Mouse (Mus musculus): ENCODE results near the gene Rpp25l. TPM values are rescaled to one million over a fixed set of nuclear protein-coding genes. Genes with fewer than 3 reads are reported as not detected.

Gene Rpp25l
- 41.9 and 43.9 TPM in 2 replicates for polyA plus RNA-seq (2015; fragmentation: Nextera tagmentation; extraction: Ambion mirVana)

GRCm38 (mm10) chr4:41713197-41714067 is at the start of gene Rpp25l:
Rpp25l (minus strand) TSS chr4:41713534.

GRCm38 (mm10) chr4:41755338-41756305 is 42.3 kb upstream of the Rpp25l start, which contains the start of gene Sigmar1:
Sigmar1 (minus strand) TSS chr4:41756157.

GRCm38 (mm10) chr4:41754797-41755337 is 41.5 kb upstream of the Rpp25l start, which contains the start of gene Galt:
Galt (plus strand) TSS chr4:41755228.

GRCm38 (mm10) chr4:41731052-41731765 is 17.9 kb upstream of the Rpp25l start, which contains the start of gene Arid3c:
Arid3c (minus strand) TSS chr4:41731142.

GRCm38 (mm10) chr4:41722918-41723351 is 9.6 kb upstream of the Rpp25l start, which contains the start of gene Dctn3:
Dctn3 (minus strand) TSS chr4:41723170.

GRCm38 (mm10) chr4:41699783-41700182 is 13.6 kb downstream of the Rpp25l start, which contains the start of gene Il11ra1:
Il11ra1 (plus strand) TSS chr4:41699989.

GRCm38 (mm10) chr4:41696930-41697841 is 16.1 kb downstream of the Rpp25l start, which contains the start of gene Cntfr:
Cntfr (minus strand) TSS chr4:41697089.

Other genes starting within 250 kb of the Rpp25l start
- gene Kif24, start 248.6 kb downstream of the Rpp25l start, polyA plus RNA-seq (2015; fragmentation: Nextera tagmentation; extraction: Ambion mirVana): 7.3 and 8.0 TPM in 2 replicates
- 19.3 and 21.3 TPM in 2 replicates for gene Nudt2, start 248.4 kb downstream of the Rpp25l start, polyA plus RNA-seq (2015; fragmentation: Nextera tagmentation; extraction: Ambion mirVana)
- gene AI464131, start 210.5 kb downstream of the Rpp25l start, polyA plus RNA-seq (2015; fragmentation: Nextera tagmentation; extraction: Ambion mirVana): 3.0 and 4.0 TPM in 2 replicates
- not detected in 2 replicates for gene 1110017D15Rik, start 196.2 kb downstream of the Rpp25l start, polyA plus RNA-seq (2015; fragmentation: Nextera tagmentation; extraction: Ambion mirVana)
- gene Fam219a, start 144.0 kb downstream of the Rpp25l start, polyA plus RNA-seq (2015; fragmentation: Nextera tagmentation; extraction: Ambion mirVana): 1.5 and 2.3 TPM in 2 replicates
- 0.33 and 0.38 TPM in 2 replicates for gene Dnaic1, start 143.8 kb downstream of the Rpp25l start, polyA plus RNA-seq (2015; fragmentation: Nextera tagmentation; extraction: Ambion mirVana)
- 2.7 and 4.0 TPM in 2 replicates for gene Enho, start 73.2 kb downstream of the Rpp25l start, polyA plus RNA-seq (2015; fragmentation: Nextera tagmentation; extraction: Ambion mirVana)
- 0.71 and 1.9 TPM in 2 replicates for gene Cntfr, start 16.4 kb downstream of the Rpp25l start, polyA plus RNA-seq (2015; fragmentation: Nextera tagmentation; extraction: Ambion mirVana)
- gene Il11ra1, start 13.5 kb downstream of the Rpp25l start, polyA plus RNA-seq (2015; fragmentation: Nextera tagmentation; extraction: Ambion mirVana): 39.2 and 51.4 TPM in 2 replicates
- gene Dctn3, start 9.6 kb upstream of the Rpp25l start, polyA plus RNA-seq (2015; fragmentation: Nextera tagmentation; extraction: Ambion mirVana): 88.2 and 93.0 TPM in 2 replicates
- gene Arid3c, start 17.6 kb upstream of the Rpp25l start, polyA plus RNA-seq (2015; fragmentation: Nextera tagmentation; extraction: Ambion mirVana): not detected in 2 replicates
- 15.4 and 20.5 TPM in 2 replicates for gene Galt, start 41.7 kb upstream of the Rpp25l start, polyA plus RNA-seq (2015; fragmentation: Nextera tagmentation; extraction: Ambion mirVana)
- 17.1 and 23.5 TPM in 2 replicates for gene Sigmar1, start 42.6 kb upstream of the Rpp25l start, polyA plus RNA-seq (2015; fragmentation: Nextera tagmentation; extraction: Ambion mirVana)
- 9.2 and 12.7 TPM in 2 replicates for gene Ccl27a, start 60.7 kb upstream of the Rpp25l start, polyA plus RNA-seq (2015; fragmentation: Nextera tagmentation; extraction: Ambion mirVana)
- 10.1 and 33.2 TPM in 2 replicates for gene Gm21541, start 190.1 kb upstream of the Rpp25l start, polyA plus RNA-seq (2015; fragmentation: Nextera tagmentation; extraction: Ambion mirVana)
- 0.62 and 1.3 TPM in 2 replicates for gene Gm20878, start 228.0 kb upstream of the Rpp25l start, polyA plus RNA-seq (2015; fragmentation: Nextera tagmentation; extraction: Ambion mirVana)

Measured in spleen, postnatal 0 days (tissue).